ENCODE assay signal across 11 mouse cellular contexts in the genomic region with DNA sequence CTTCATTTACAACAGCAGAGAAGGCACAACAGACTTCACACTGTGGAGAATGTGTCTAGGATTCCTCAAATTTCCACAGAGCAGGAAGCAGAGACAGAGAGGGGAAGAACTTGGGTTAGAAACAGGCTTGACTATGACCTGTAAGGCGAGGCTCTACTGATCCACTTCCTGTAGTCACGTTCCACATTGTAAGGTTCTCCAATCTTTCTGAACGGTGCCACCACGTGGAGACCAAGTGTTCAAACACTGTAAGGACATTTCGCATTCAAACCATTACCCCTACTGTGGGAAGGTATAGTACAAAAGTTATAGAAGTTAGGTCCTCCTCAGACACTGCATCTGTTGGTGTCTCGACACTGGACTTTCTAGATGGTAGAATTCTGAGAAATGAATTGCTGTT. TPM values are rescaled to one million over a fixed set of nuclear protein-coding genes. Genes with fewer than 3 reads are reported as not detected.
DNase-seq lines count a peak whose midpoint lies in the region; ATAC-seq and TF ChIP-seq lines count a peak whose summit lies in the region.
"Had no signal": no experiment of that assay in that cellular context is flagged by ENCODE, and none has a peak within 500 bp of the region (broad histone marks: within the 10 kb centered on the region; RNA-seq: fewer than 3 reads in every experiment).

No protein-coding gene starts in this region.

- H3K27ac ChIP-seq in intestine, postnatal 0 days (ENCODE audit: low read depth, low read length), result no peak overlapping the region
- no peak overlapping the region for H3K27ac ChIP-seq in intestine, embryonic 16.5 days (ENCODE audit: low read length)
- H3K27ac ChIP-seq in MEL (ENCODE audit: control insufficient read depth, low read depth, low read length), result 0 out of 2 replicates have a peak overlapping the region, but pooled peaks have one; percentile 21
- no peak overlapping the region for H3K27ac ChIP-seq in liver, embryonic 16.5 days (ENCODE audit: low read length)
- H3K27ac ChIP-seq: heart, embryonic 15.5 days; hindbrain, postnatal 0 days had no signal

- H3K4me1 ChIP-seq in intestine, postnatal 0 days (replicated peaks; ENCODE audit: control insufficient read depth, insufficient read depth, low read length), result 0 out of 2 replicates have a peak, but pooled peaks cover 4% of the 10 kb centered on the region
- H3K4me1 ChIP-seq in intestine, embryonic 16.5 days (ENCODE audit: control insufficient read depth, insufficient read depth, low read length), result peaks cover 2% of the 10 kb centered on the region; the same call in 1 of the 2 replicates
- peaks cover 3 to 14% of the 10 kb centered on the region in 2 experiments; a peak in 3 of 4 replicates for H3K4me1 ChIP-seq in MEL (ENCODE audit: control insufficient read depth in 1 of 2, insufficient read depth in 2 of 2, low read length in 2 of 2)
- no peaks in the 10 kb centered on the region for H3K4me1 ChIP-seq in liver, embryonic 16.5 days (ENCODE audit: control insufficient read depth, low read depth, low read length)
- H3K4me1 ChIP-seq: heart, embryonic 15.5 days had no signal

- no peak for TF ChIP-seq EP300 in MEL (IDR thresholded peaks at IDR 0.05; ENCODE audit: low read depth in 1 of 2, low read length in 2 of 2)

- DNase-seq in MEL (ENCODE audit: low read depth, low spot score), result peak; percentile 72
- DNase-seq in thymus, postnatal 0 days (ENCODE audit: low spot score), result peak; percentile 72
- no peak for DNase-seq in spleen, postnatal 14 days (ENCODE audit: low spot score in 2 of 2)
- no peak for DNase-seq in left cerebral cortex, postnatal 25 days (ENCODE audit: low spot score in 2 of 2)
- DNase-seq in kidney, adult 9 months, result no peak
- DNase-seq: cerebellum, postnatal 36 days had no signal

- no peak for ATAC-seq in intestine, postnatal 0 days
- ATAC-seq in intestine, embryonic 16.5 days, result no peak
- 0 out of 2 replicates have a peak, but pooled peaks have one; percentile 13 for ATAC-seq in liver, embryonic 16.5 days (ENCODE audit: low read depth)
- ATAC-seq: hindbrain, postnatal 0 days had no signal

- no peaks in the 10 kb centered on the region for H3K9me3 ChIP-seq in intestine, postnatal 0 days (ENCODE audit: control insufficient read depth)
- no peaks in the 10 kb centered on the region for H3K9me3 ChIP-seq in intestine, embryonic 16.5 days (ENCODE audit: control insufficient read depth, low read length)
- no peaks in the 10 kb centered on the region for H3K9me3 ChIP-seq in MEL (replicated peaks; ENCODE audit: insufficient read depth, low read length)
- no peaks in the 10 kb centered on the region for H3K9me3 ChIP-seq in liver, embryonic 16.5 days (replicated peaks; ENCODE audit: control insufficient read depth, low read length)
- H3K9me3 ChIP-seq: heart, embryonic 15.5 days had no signal

- intact Hi-C loops in left cerebral cortex, postnatal 25 days (cut with DNase I), result no loop called here

- TF ChIP-seq RAD21 in MEL (IDR thresholded peaks at IDR 0.05; ENCODE audit: low read depth, low read length), result peak; percentile 43

- no peak overlapping the region for H3K9ac ChIP-seq in intestine, postnatal 0 days (ENCODE audit: low read depth, low read length)
- no peak overlapping the region for H3K9ac ChIP-seq in intestine, embryonic 16.5 days (ENCODE audit: low read depth, low read length)
- H3K9ac ChIP-seq in MEL (ENCODE audit: control insufficient read depth, low read depth, low read length, poor library complexity, severe bottlenecking), result peak overlapping the region; percentile 20; the same call in 1 of the 2 replicates
- no peak overlapping the region for H3K9ac ChIP-seq in liver, embryonic 16.5 days (ENCODE audit: low read depth, low read length)
- H3K9ac ChIP-seq: heart, embryonic 15.5 days had no signal

- no peaks in the 10 kb centered on the region for H3K36me3 ChIP-seq in intestine, postnatal 0 days (ENCODE audit: control insufficient read depth, insufficient read depth)
- no peaks in the 10 kb centered on the region for H3K36me3 ChIP-seq in intestine, embryonic 16.5 days (ENCODE audit: control insufficient read depth, insufficient read depth, low read length)
- peaks cover 0 to 8% of the 10 kb centered on the region in 2 experiments; a peak in 2 of 4 replicates for H3K36me3 ChIP-seq in MEL (ENCODE audit: control insufficient read depth in 1 of 2, insufficient read depth in 2 of 2, low read length in 2 of 2)
- no peaks in the 10 kb centered on the region for H3K36me3 ChIP-seq in liver, embryonic 16.5 days (ENCODE audit: control insufficient read depth, insufficient read depth)
- H3K36me3 ChIP-seq: heart, embryonic 15.5 days had no signal

- no peaks in the 10 kb centered on the region for H3K27me3 ChIP-seq in intestine, postnatal 0 days (replicated peaks; ENCODE audit: control insufficient read depth, insufficient read depth, low read length)
- no peaks in the 10 kb centered on the region for H3K27me3 ChIP-seq in intestine, embryonic 16.5 days (replicated peaks; ENCODE audit: control insufficient read depth, insufficient read depth, low read length)
- no peaks in the 10 kb centered on the region for H3K27me3 ChIP-seq in MEL (ENCODE audit: control insufficient read depth in 1 of 2, insufficient read depth in 2 of 2, low read length in 2 of 2)
- H3K27me3 ChIP-seq in liver, embryonic 16.5 days (ENCODE audit: control insufficient read depth, insufficient read depth, low read depth, low read length), result no peaks in the 10 kb centered on the region
- H3K27me3 ChIP-seq: heart, embryonic 15.5 days had no signal

- no peak overlapping the region for H3K4me2 ChIP-seq in intestine, postnatal 0 days (replicated peaks; ENCODE audit: low read depth)
- no peak overlapping the region for H3K4me2 ChIP-seq in intestine, embryonic 16.5 days (ENCODE audit: low read depth, low read length)
- no peak overlapping the region for H3K4me2 ChIP-seq in liver, embryonic 16.5 days (ENCODE audit: low read depth, low read length)
- H3K4me2 ChIP-seq: heart, embryonic 15.5 days had no signal

- no peak for TF ChIP-seq POLR2A in MEL (IDR thresholded peaks at IDR 0.05; ENCODE audit: control insufficient read depth in 1 of 2, insufficient read depth in 1 of 2, low read depth in 1 of 2, low read length in 2 of 2, poor library complexity in 1 of 2)

- no peaks in the 10 kb centered on the region for H3K79me2 ChIP-seq in MEL (ENCODE audit: control insufficient read depth, insufficient read depth, low read length, poor library complexity)

- WGBS in intestine, postnatal 0 days, result 61% methylated on average over 6 of the region's 6 CpGs
- WGBS in intestine, embryonic 16.5 days, result 76% methylated on average over 6 of the region's 6 CpGs
- 35% methylated on average over 6 of the region's 6 CpGs for WGBS in liver, embryonic 16.5 days (ENCODE audit: insufficient replicate concordance)

- no peak overlapping the region for H3K4me3 ChIP-seq in intestine, postnatal 0 days (ENCODE audit: low read depth, low read length)
- H3K4me3 ChIP-seq in intestine, embryonic 16.5 days (ENCODE audit: low read length), result no peak overlapping the region
- no peak overlapping the region for H3K4me3 ChIP-seq in MEL (ENCODE audit: control insufficient read depth in 1 of 2, insufficient read depth in 1 of 2, low read depth in 2 of 2, low read length in 2 of 2)
- no peak overlapping the region for H3K4me3 ChIP-seq in liver, embryonic 16.5 days (ENCODE audit: low read depth, low read length)
- H3K4me3 ChIP-seq: heart, embryonic 15.5 days had no signal

- TF ChIP-seq CTCF in intestine, postnatal 0 days (IDR thresholded peaks at IDR 0.05; ENCODE audit: low read depth), result peak; percentile 56
- peak in 2 of 3 experiments; percentile 6 to 50; a peak in 2 of 6 replicates for TF ChIP-seq CTCF in MEL (IDR thresholded peaks at IDR 0.05 in 2 of 3, conservative IDR thresholded peaks at IDR 0.05 in 1 of 3; ENCODE audit: control insufficient read depth in 1 of 3, insufficient read depth in 1 of 3, low read depth in 2 of 3, low read length in 3 of 3, poor library complexity in 1 of 3, severe bottlenecking in 1 of 3)

TF ChIP-seq in MEL, 35 proteins besides CTCF, POLR2A, EP300 and RAD21:
- peak; percentile 55; the same call in 1 of the 2 replicates for TF ChIP-seq ELF1 (IDR thresholded peaks at IDR 0.05; ENCODE audit: low read depth, low read length)
- TF ChIP-seq MXI1 (IDR thresholded peaks at IDR 0.05; ENCODE audit: low read depth, low read length), result peak; percentile 50; the same call in 1 of the 2 replicates
- peak; percentile 62 for TF ChIP-seq SMC3 (IDR thresholded peaks at IDR 0.05; ENCODE audit: low read depth, low read length)
- no peak for TF ChIP-seq MYB (IDR thresholded peaks at IDR 0.05; ENCODE audit: low read depth, low read length)
- TF ChIP-seq MYC (IDR thresholded peaks at IDR 0.05; ENCODE audit: low read depth, low read length), result peak; percentile 75
- no peak for TF ChIP-seq TAL1 (IDR thresholded peaks at IDR 0.05; ENCODE audit: low read length)
- no peak for TF ChIP-seq MAZ (IDR thresholded peaks at IDR 0.05; ENCODE audit: low read depth, low read length)
- TF ChIP-seq BHLHE40 (IDR thresholded peaks at IDR 0.05; ENCODE audit: borderline replicate concordance, low read depth, low read length), result peak; percentile 93
- peak; percentile 30; the same call in 1 of the 2 replicates for TF ChIP-seq USF1 (IDR thresholded peaks at IDR 0.05; ENCODE audit: low read depth, low read length)
- TF ChIP-seq TCF12 (IDR thresholded peaks at IDR 0.05; ENCODE audit: low read depth, low read length), result no peak
- TF ChIP-seq MAX (IDR thresholded peaks at IDR 0.05; ENCODE audit: low read length), result peak; percentile 80

RNA-seq across cellular contexts. Expression of a gene that starts 31.8 kb away (rescaled TPM):
- 6.7 and 7.9 TPM in 2 replicates for polyA plus RNA-seq in intestine, postnatal 0 days (2015; fragmentation: Nextera tagmentation; extraction: Ambion mirVana)
- polyA plus RNA-seq in intestine, embryonic 16.5 days (2015; fragmentation: Nextera tagmentation; extraction: Ambion mirVana), result 10.1 and 10.8 TPM in 2 replicates
- total RNA-seq in MEL (2012; rRNA removed), result 24.2 and 26.6 TPM in 2 replicates
- polyA plus RNA-seq in MEL (2012; ENCODE audit: insufficient read depth in 1 of 2, insufficient read length in 2 of 2, low read depth in 1 of 2, low replicate concordance in 2 of 2, missing spikeins in 1 of 2), result 10 to 100 TPM; 32.6 to 49.6 TPM
- polyA plus RNA-seq in liver, embryonic 16.5 days (2015; fragmentation: Nextera tagmentation; extraction: Ambion mirVana), result 5.1 and 5.7 TPM in 2 replicates
- 24.0 and 31.4 TPM in 2 replicates for polyA plus RNA-seq in thymus, postnatal 0 days (2015; fragmentation: Nextera tagmentation; extraction: Ambion mirVana)
- total RNA-seq in left cerebral cortex, postnatal 25 days (2021), result 10 to 100 TPM; 75.0 to 76.8 TPM

Comparison
In these comparisons a context has a peak if more than half of its experiments do, and no peak if none do; other contexts are left out.
1. DNase-seq: peak in MEL (single experiment) and thymus, postnatal 0 days (single experiment); none in spleen, postnatal 14 days (0 of 2), left cerebral cortex, postnatal 25 days (0 of 2) and kidney, adult 9 months (single experiment).